Mouse (Mus musculus) liver, embryonic 14.5 days (tissue): ENCODE data around the gene Pinlyp. TPM values are rescaled to one million over a fixed set of nuclear protein-coding genes. Genes with fewer than 3 reads are reported as not detected.

Source experiments
- ATAC-seq: fragments of 200-750 bp; cut with Nextera tagmentation; 2 replicates; pipeline ENCODE4 v1.8.0; 2017; ENCODE audit warnings: moderate number of reproducible peaks, mild to moderate bottlenecking, moderate library complexity; ENCODE audit not compliant: insufficient read depth
- DNase-seq, 3 experiments: peaks; one replicate each; pipeline ENCODE4 v3.0.0-alpha.2; 2012 to 2013; ENCODE audit warnings: low read depth in 3 of 3, low spot score in 3 of 3
- H3K27ac ChIP-seq: fragments of 300-500 bp; sonication (generic); 2 replicates; pipeline ENCODE4 v1.5.1; 2014; ENCODE audit warnings: moderate library complexity, mild to moderate bottlenecking, control low read depth, inconsistent platforms
- H3K27me3 ChIP-seq: fragments of 300-500 bp; sonication (generic); 2 replicates; pipeline ENCODE4 v1.6.1; 2014; ENCODE audit warnings: mild to moderate bottlenecking, low read length, moderate library complexity; ENCODE audit not compliant: control insufficient read depth, insufficient read depth
- H3K36me3 ChIP-seq: fragments of 300-500 bp; sonication (generic); replicated peaks from 2 replicates; pipeline ENCODE4 v1.6.1; 2014; ENCODE audit warnings: low read depth; ENCODE audit not compliant: control insufficient read depth, insufficient read depth
- H3K4me1 ChIP-seq, 2 experiments: fragments of 200-500 bp in 1 of 2; fragments of 300-500 bp in 1 of 2; sonication (generic) in 1 of 2; replicated peaks; 2 replicates each; pipeline ENCODE4 v1.6.1; 2012 to 2014; ENCODE audit warnings: antibody characterized with exemption in 1 of 2, inconsistent platforms in 1 of 2, low read length in 1 of 2; ENCODE audit not compliant: control insufficient read depth in 2 of 2, insufficient read depth in 2 of 2
- H3K4me2 ChIP-seq: fragments of 300-500 bp; sonication (generic); 2 replicates; pipeline ENCODE4 v1.6.1; 2014; ENCODE audit warnings: low read depth, mild to moderate bottlenecking, control low read depth, moderate library complexity
- H3K4me3 ChIP-seq, 2 experiments: fragments of 200-500 bp in 1 of 2; fragments of 300-500 bp in 1 of 2; sonication (generic) in 1 of 2; 2 replicates each; pipeline ENCODE4 v1.5.1; 2012 to 2014; ENCODE audit warnings: low read depth in 2 of 2, low read length in 2 of 2, mild to moderate bottlenecking in 2 of 2, control low read depth in 1 of 2, inconsistent platforms in 1 of 2, moderate library complexity in 1 of 2; ENCODE audit not compliant: insufficient read depth in 1 of 2
- H3K9ac ChIP-seq: fragments of 300-500 bp; sonication (generic); replicated peaks from 2 replicates; pipeline ENCODE4 v1.6.1; 2014; ENCODE audit warnings: mild to moderate bottlenecking, control low read depth, moderate library complexity
- H3K9me3 ChIP-seq: fragments of 300-500 bp; sonication (generic); 2 replicates; pipeline ENCODE4 v1.6.1; 2016; ENCODE audit warnings: low read length, mixed read lengths; ENCODE audit not compliant: control insufficient read depth
- CTCF ChIP-seq: IDR thresholded peaks from 2 replicates; pipeline ENCODE4 v1.5.1; 2016; ENCODE audit warnings: antibody characterized with exemption, low read depth, control low read depth
- EP300 ChIP-seq: IDR thresholded peaks from 2 replicates; pipeline ENCODE4 v1.6.1; 2016; ENCODE audit warnings: antibody characterized with exemption, low read depth
- WGBS: fragments of 180-500 bp; shearing (Covaris S2); extraction: QIAGEN DNeasy Blood & Tissue Kit; methylation state at CpG from one replicate; pipeline ENCODE4 v1.1.7; 2014; ENCODE audit not compliant: insufficient replicate concordance; 5-methylcytosine and 5-hydroxymethylcytosine counted together
- polyA plus RNA-seq, 2 experiments: library from polyadenylated mRNA; depleted of rRNA in 1 of 2; stranded (reverse) in 1 of 2; unstranded in 1 of 2; fragments of >200 nt; fragmentation: Nextera tagmentation in 1 of 2; extraction: Ambion mirVana in 1 of 2; gene quantifications; 2 replicates each; pipeline versions ENCODE4 v1.2.1 to v1.2.3; 2012 to 2014

Pinlyp gene
- polyA plus RNA-seq, 2 experiments, result not detected

DNA sequence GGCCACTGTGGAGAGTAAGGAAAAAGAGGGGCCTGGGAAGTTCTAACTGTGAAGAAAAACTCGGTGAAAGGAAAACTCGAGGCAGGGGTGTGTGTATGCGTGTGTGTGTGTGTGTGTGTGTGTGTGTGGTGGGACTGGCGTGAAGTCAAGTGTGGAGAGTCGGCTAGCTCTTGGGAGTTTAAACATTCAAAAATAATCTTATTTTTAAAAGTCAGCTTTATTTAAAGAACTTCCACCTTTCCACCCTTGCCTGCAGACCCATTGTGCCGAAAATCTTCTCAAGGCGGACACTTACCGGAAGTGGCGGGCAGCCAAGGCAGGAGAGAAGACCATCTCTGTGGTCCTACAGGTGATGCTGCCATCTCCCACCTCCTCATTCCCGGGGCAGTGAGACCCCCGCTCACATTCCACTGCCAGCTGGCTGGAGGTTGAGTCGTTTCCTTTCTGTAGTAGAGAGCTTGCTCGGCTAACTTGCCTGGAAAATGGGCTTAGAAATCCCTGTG, 1.7 kb upstream of the Pinlyp start:
- WGBS, result 27% methylated on average over 13 of the region's 13 CpGs
- no peak for ATAC-seq
- peaks cover 0 to 12% of the 10 kb centered on the region in 2 experiments; a peak in 3 of 4 replicates for H3K4me1 ChIP-seq

DNA sequence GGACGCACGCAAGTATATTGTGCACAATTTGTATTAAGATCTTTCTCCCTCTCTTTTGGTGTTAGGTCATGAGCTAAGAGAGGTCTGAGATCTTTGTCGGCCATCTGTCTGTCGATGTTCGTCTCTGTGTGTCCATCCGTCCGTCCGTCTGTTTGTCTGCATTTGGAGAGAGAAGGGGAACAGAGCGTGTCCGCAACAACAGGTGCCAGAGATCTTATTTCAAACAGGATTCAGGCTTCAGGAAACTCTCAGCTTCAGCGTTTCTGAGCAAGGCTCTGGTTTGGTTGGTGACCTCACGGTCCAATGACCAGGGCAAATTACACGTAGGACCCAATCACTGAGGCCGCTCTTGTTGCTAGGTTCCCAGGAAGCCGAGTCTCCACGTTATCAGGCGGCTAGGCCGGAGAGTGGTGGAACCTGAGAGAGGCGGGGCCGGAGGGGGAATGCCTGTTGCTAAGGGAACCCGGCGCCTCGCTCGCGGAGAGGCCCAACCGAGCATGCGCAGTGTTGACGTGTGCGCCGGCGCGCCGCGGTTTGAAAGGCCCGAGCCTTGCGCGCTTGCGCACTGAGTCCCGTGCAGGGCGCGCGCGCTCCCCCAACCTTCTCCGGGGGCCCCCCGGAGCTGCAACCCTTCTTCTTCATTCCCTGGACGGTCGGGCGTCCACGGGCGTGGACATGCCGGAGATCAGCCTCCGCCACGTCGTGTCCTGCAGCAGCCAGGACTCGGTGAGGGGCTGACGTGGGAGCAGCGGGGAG, 894 bp upstream of the Pinlyp start:
- H3K36me3 ChIP-seq, result peaks cover 2% of the 10 kb centered on the region
- H3K4me1 ChIP-seq, result peaks cover 0 to 12% of the 10 kb centered on the region in 2 experiments; a peak in 3 of 4 replicates
- no peak for TF ChIP-seq CTCF
- no peak for TF ChIP-seq EP300
- DNase-seq, result peak; percentile 98 to 99 (median 98)
- no peaks in the 10 kb centered on the region for H3K9me3 ChIP-seq
- 1% methylated on average over 57 of the region's 57 CpGs for WGBS
- H3K9ac ChIP-seq, result peak overlapping the region; percentile 89
- H3K4me2 ChIP-seq, result peak overlapping the region; percentile 87
- peak overlapping the region; percentile 33; the same call in 1 of the 2 replicates for H3K27ac ChIP-seq
- no peaks in the 10 kb centered on the region for H3K27me3 ChIP-seq
- H3K4me3 ChIP-seq, result peak overlapping the region; percentile 92 to 93
- ATAC-seq, result peak; percentile 98

More for the DNA sequence above, 1.7 kb upstream of the Pinlyp start:
- peak overlapping the region; percentile 92 to 93 for H3K4me3 ChIP-seq
- TF ChIP-seq EP300 (no peak), CTCF (no peak)
- peak overlapping the region; percentile 89 for H3K9ac ChIP-seq
- H3K36me3 ChIP-seq, result peaks cover 2% of the 10 kb centered on the region
- H3K27me3 ChIP-seq, result no peaks in the 10 kb centered on the region
- no peak for DNase-seq
- peak overlapping the region; percentile 87 for H3K4me2 ChIP-seq
- no peaks in the 10 kb centered on the region for H3K9me3 ChIP-seq
- peak overlapping the region; percentile 33 for H3K27ac ChIP-seq

DNA sequence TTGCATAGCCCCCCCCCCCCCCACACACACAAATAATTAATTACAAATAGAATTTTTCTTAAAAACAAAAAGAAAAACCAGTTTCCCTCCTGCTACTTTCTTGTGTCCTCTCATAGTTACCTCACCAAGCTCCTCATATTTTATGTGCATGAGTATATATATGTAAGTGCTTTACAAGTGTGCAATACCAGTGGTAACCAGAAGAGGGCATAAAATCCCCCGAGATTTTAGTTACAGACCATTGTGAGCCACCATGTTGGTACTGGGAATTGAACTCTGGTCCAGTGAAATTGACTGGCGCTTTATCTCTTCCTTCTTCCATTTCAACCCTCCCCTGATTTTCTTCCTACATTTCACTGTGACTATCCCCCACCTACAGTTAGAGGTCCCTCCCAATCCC, 1.4 kb downstream of the Pinlyp start:
- 53% methylated on average over 2 of the region's 2 CpGs for WGBS

DNA sequence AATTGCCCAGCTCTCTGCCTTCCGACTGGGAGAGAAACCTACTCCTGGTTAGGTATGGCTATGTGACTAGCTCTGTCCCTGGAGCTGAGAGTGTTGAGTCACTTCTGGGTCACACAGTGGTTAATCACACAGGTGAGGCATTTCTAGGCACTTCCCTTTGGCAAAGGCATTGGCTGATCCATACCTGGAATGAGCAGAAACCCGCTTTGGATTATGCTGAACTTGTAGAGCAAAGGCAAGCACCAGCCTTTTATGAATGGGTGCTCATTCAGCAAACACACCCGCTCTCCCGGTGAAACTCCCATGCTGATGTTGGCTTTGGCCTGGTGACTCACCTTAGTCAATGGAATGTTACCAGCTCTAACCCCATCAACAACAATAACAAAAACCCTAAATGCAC, 6.2 kb downstream of the Pinlyp start:
- no peak for TF ChIP-seq CTCF
- no peak for TF ChIP-seq EP300
- no peak overlapping the region for H3K4me2 ChIP-seq
- DNase-seq (no peak), ATAC-seq (no peak)
- no peak overlapping the region for H3K27ac ChIP-seq
- no peaks in the 10 kb centered on the region for H3K9me3 ChIP-seq
- no peaks in the 10 kb centered on the region for H3K4me1 ChIP-seq
- no peaks in the 10 kb centered on the region for H3K27me3 ChIP-seq
- H3K36me3 ChIP-seq, result no peaks in the 10 kb centered on the region
- H3K4me3 ChIP-seq, result no peak overlapping the region
- no peak overlapping the region for H3K9ac ChIP-seq
- WGBS, result 78% methylated on average over 4 of the region's 4 CpGs

More for the DNA sequence above, 1.4 kb downstream of the Pinlyp start:
- Histone ChIP-seq H3K27me3 (no peaks in the 10 kb centered on the region), H3K4me2 (no peak overlapping the region), H3K9me3 (no peaks in the 10 kb centered on the region), H3K36me3 (peaks cover 2% of the 10 kb centered on the region; the same call in 1 of the 2 replicates), H3K27ac (no peak overlapping the region), H3K9ac (no peak overlapping the region), H3K4me3 (no peak overlapping the region), H3K4me1 (peaks cover 0 to 11% of the 10 kb centered on the region in 2 experiments; a peak in 3 of 4 replicates)
- DNase-seq (no peak), ATAC-seq (no peak)
- TF ChIP-seq CTCF (peak; percentile 35; the same call in 1 of the 2 replicates), EP300 (no peak)

DNA sequence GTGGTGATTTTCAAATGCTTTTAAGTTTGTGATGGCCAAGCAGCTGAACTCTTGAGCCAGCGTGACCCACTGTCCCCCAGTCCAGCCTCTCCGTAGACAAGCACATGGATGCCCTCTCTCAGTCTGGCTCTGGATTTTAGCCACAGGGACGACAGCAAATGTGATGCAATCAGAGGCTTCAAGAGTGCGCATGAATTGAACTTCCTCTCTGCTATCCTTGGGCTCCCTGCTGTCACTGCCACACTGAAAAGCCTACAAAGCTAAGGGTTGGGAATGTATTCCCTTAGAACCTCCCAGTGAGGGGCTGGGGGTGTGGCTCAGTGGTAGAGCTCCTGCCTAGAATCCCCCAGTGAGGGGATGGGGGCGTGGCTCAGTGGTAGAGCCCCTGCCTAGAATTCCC, 7.2 kb downstream of the Pinlyp start:
- WGBS, result 43% methylated on average over 5 of the region's 5 CpGs
- Histone ChIP-seq H3K36me3 (no peaks in the 10 kb centered on the region), H3K4me3 (no peak overlapping the region), H3K27me3 (no peaks in the 10 kb centered on the region), H3K9me3 (no peaks in the 10 kb centered on the region), H3K9ac (no peak overlapping the region), H3K27ac (no peak overlapping the region), H3K4me2 (no peak overlapping the region), H3K4me1 (no peaks in the 10 kb centered on the region)
- no peak for DNase-seq
- no peak for TF ChIP-seq EP300
- ATAC-seq, result no peak
